Mouse (Mus musculus) CH12.LX (cell line): ENCODE results near the gene Gm10061.

Experiments
- CTCF ChIP-seq, 2 experiments: IDR thresholded peaks in 1 of 2; conservative IDR thresholded peaks in 1 of 2; 2 replicates each; pipeline ENCODE4 v1.5.1; 2011 to 2012; ENCODE audit warnings: low read depth in 2 of 2, low read length in 2 of 2, improper control_type of control experiment in 1 of 2, inconsistent platforms in 1 of 2, mild to moderate bottlenecking in 1 of 2, moderate library complexity in 1 of 2
- GABPA ChIP-seq: IDR thresholded peaks from 2 replicates; pipeline ENCODE4 v1.6.1; 2012; ENCODE audit warnings: low read depth, low read length, improper control_type of control experiment, inconsistent platforms; ENCODE audit not compliant: insufficient replicate concordance
- HCFC1 ChIP-seq: IDR thresholded peaks from 2 replicates; pipeline ENCODE4 v1.6.1; 2012; ENCODE audit warnings: low read depth, mild to moderate bottlenecking, inconsistent platforms, low read length, improper control_type of control experiment
- MAFK ChIP-seq: IDR thresholded peaks from 2 replicates; pipeline ENCODE4 v1.6.1; 2011; ENCODE audit warnings: low read length, improper control_type of control experiment; ENCODE audit not compliant: insufficient replicate concordance
- NELFE ChIP-seq: IDR thresholded peaks from 2 replicates; pipeline ENCODE4 v1.6.1; 2011; ENCODE audit warnings: low read depth, low read length, improper control_type of control experiment
- POLR2A ChIP-seq: IDR thresholded peaks from 2 replicates; pipeline ENCODE4 v1.6.1; 2011; ENCODE audit warnings: low read depth, mild to moderate bottlenecking, improper control_type of control experiment, low read length
- RAD21 ChIP-seq: IDR thresholded peaks from 2 replicates; pipeline ENCODE4 v1.6.1; 2011; ENCODE audit warnings: low read depth, mild to moderate bottlenecking, low read length, improper control_type of control experiment, moderate library complexity
- TCF12 ChIP-seq: IDR thresholded peaks from 2 replicates; pipeline ENCODE4 v1.6.1; 2014; ENCODE audit warnings: low read depth, mild to moderate bottlenecking, inconsistent platforms, low read length, improper control_type of control experiment
- USF1 ChIP-seq: IDR thresholded peaks from 2 replicates; pipeline ENCODE4 v1.6.1; 2014; ENCODE audit warnings: low read depth, mild to moderate bottlenecking, inconsistent platforms, low read length, improper control_type of control experiment
- ZNF384 ChIP-seq: IDR thresholded peaks from 2 replicates; pipeline ENCODE4 v1.6.1; 2012; ENCODE audit warnings: low read depth, low read length, improper control_type of control experiment, inconsistent platforms

- TF ChIP-seq CTCF (conservative IDR thresholded peaks at IDR 0.05 in 1 of 2, IDR thresholded peaks at IDR 0.05 in 1 of 2; ENCODE audit: low read depth in 2 of 2, low read length in 2 of 2) (no peak), NELFE (no peak), MAFK (no peak), TCF12 (no peak), RAD21 (no peak), USF1 (no peak), HCFC1 (no peak), ZNF384 (no peak), GABPA (no peak), POLR2A (no peak)
Observed at GRCm38 (mm10) chr16:89150786-89151185, at the start of gene Gm10061.
